Mouse (Mus musculus) granulocyte monocyte progenitor cell, adult 5-6 weeks (primary cell): Measurements from ENCODE around the gene Qsox2. TPM values are rescaled to one million over a fixed set of nuclear protein-coding genes. Genes with fewer than 3 reads are reported as not detected.

Source experiments
- ATAC-seq: replicated peaks from 2 replicates; pipeline ENCODE4 v1.8.0; 2016; ENCODE audit warnings: mild to moderate bottlenecking, moderate TSS enrichment, inconsistent platforms; ENCODE audit not compliant: poor library complexity, severe bottlenecking
- total RNA-seq, 2 experiments: library from RNA; stranded (forward) in 1 of 2; stranded (reverse) in 1 of 2; fragments of 200-712, 200-1000 nt in 1 of 2; fragments of >200 nt in 1 of 2; fragmentation: Nextera tagmentation in 1 of 2; gene quantifications; 2 replicates each; pipeline ENCODE4 v1.2.3; 2014 to 2017

The Qsox2 gene
- total RNA-seq, 2 experiments from 2014 or later, result 4.8 to 11.5 TPM

- peak; percentile 65 for ATAC-seq
These were observed 9.5 kb downstream of the Qsox2 start for GRCm38 (mm10) chr2:26227788-26228187.

GRCm38 (mm10) chr2:26225242-26225641 is 12.1 kb downstream of the Qsox2 start:
- ATAC-seq, result no peak

- no peak for ATAC-seq
These were observed 13.4 kb downstream of the Qsox2 start for GRCm38 (mm10) chr2:26223961-26224360.

GRCm38 (mm10) chr2:26214526-26214925 is 22.8 kb downstream of the Qsox2 start:
- ATAC-seq, result no peak

GRCm38 (mm10) chr2:26209566-26209965 is 27.8 kb downstream of the Qsox2 start:
- no peak for ATAC-seq

- ATAC-seq, result peak; percentile 91
These were observed 29.1 kb downstream of the Qsox2 start, which contains the start of gene Lhx3 for GRCm38 (mm10) chr2:26208126-26208789. Lhx3 (minus strand) TSS chr2:26208289.

GRCm38 (mm10) chr2:26207559-26207958 is 29.8 kb downstream of the Qsox2 start:
- no peak for ATAC-seq

GRCm38 (mm10) chr2:26205761-26206160 is 31.6 kb downstream of the Qsox2 start:
- ATAC-seq, result no peak

- ATAC-seq, result peak; percentile 28; the same call in 1 of the 2 replicates
These were observed 32.2 kb downstream of the Qsox2 start for GRCm38 (mm10) chr2:26205126-26205525.

GRCm38 (mm10) chr2:26202849-26203475 is 34.4 kb downstream of the Qsox2 start:
- ATAC-seq, result no peak

- ATAC-seq, result no peak
These were observed 35.1 kb downstream of the Qsox2 start for GRCm38 (mm10) chr2:26201926-26202848.

- ATAC-seq, result no peak
These were observed 38.8 kb downstream of the Qsox2 start for GRCm38 (mm10) chr2:26198488-26198887.

- no peak; the same call in 1 of the 2 replicates for ATAC-seq
These were observed 42.6 kb downstream of the Qsox2 start for GRCm38 (mm10) chr2:26194552-26195339.

GRCm38 (mm10) chr2:26188517-26188916 is 48.8 kb downstream of the Qsox2 start:
- ATAC-seq, result peak; percentile 93

GRCm38 (mm10) chr2:26184352-26184751 is 53.0 kb downstream of the Qsox2 start:
- no peak for ATAC-seq

- ATAC-seq, result peak; percentile 68
These were observed 54.7 kb downstream of the Qsox2 start for GRCm38 (mm10) chr2:26182646-26183045.

GRCm38 (mm10) chr2:26177189-26177588 is 60.1 kb downstream of the Qsox2 start:
- no peak for ATAC-seq

- ATAC-seq, result no peak
These were observed 60.6 kb downstream of the Qsox2 start for GRCm38 (mm10) chr2:26176731-26177130.

GRCm38 (mm10) chr2:26175191-26175590 is 62.1 kb downstream of the Qsox2 start:
- ATAC-seq, result no peak

GRCm38 (mm10) chr2:26172166-26172565 is 65.2 kb downstream of the Qsox2 start:
- ATAC-seq, result no peak
